Mouse (Mus musculus): ENCODE data around the gene Phactr2.

DNA sequence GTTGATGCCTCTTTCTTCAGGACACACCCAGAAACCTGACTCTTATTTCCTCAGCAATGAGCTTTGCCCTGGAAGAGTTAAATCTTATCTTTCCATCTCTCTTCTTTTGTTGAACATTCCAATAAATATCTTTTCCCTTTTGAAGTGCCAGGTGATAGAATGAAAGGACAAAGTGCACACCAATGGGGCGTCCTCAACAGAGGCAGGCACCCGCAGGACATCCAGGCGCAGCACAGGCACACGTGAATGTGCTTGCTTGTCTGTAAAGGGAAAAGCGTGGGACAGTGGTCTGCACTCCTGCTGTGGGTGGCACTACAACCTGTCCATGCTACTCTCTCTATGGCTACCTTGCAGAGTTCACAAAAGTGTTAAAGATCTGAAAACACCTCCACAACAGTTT is 284.3 kb downstream of the Phactr2 start:
- TF ChIP-seq CTCF (IDR thresholded peaks at IDR 0.05; ENCODE audit: low read depth) (no peak), EP300 (optimal IDR thresholded peaks at IDR 0.05) (no peak)

All from stomach, postnatal 0 days (tissue).